ENCODE assay signal across 8 mouse cellular contexts in the genomic region with DNA sequence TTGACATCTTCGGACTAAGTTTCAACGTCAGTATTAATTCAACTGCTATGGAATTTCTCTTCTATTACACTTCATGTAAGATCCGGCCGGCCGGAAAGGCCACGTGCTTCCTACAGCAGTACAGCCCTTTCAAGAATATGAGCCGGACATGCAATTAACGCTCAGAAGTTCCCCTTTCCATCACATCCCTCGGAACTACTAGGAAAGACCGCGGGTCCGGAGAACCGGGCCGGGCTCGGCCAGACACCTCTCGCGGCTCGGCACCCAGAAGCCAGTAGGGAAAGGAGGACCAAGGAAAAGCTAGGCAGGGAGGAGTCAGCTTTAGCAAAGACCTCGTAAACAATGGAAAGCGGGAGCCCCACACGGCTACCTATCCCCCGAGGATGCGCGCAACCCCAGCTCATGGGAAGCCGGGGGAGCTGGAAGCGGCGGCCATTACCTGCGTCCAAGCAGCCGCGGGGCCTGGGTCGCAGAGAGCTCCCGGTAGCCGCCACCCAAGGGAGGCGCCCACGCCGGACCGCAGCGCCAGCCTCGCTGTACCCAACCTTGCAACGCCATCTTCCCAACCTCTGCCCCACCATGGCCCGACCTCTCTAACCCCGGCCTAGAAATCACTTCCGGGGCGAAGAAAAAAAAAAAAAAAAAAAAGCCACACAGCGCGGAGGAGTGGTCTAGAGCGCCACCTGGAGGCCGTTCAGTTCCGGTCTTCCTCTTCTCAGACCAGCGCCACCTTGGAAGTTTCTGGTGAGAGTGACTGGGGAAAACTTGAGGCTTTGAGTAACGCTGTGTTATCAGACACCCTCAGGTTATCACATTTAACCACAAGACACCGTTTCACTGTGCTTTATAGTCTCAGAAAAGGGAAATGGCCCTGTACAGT. TPM values are rescaled to one million over a fixed set of nuclear protein-coding genes. Genes with fewer than 3 reads are reported as not detected.
A peak's percentile ranks its signal among the peaks of the same experiment; 100 is the strongest.
DNase-seq lines count a peak whose midpoint lies in the region; ATAC-seq and TF ChIP-seq lines count a peak whose summit lies in the region.

Parl (minus strand) TSS at position 618 of the 880 bp plus-strand sequence.

- peak; percentile 95 for DNase-seq in c-Kit-positive CD71-positive TER-119-positive erythroid progenitor cells, embryonic 14.5 days (ENCODE audit: low spot score)
- peak; percentile 84 for DNase-seq in heart, postnatal 0 days (ENCODE audit: low spot score)
- DNase-seq in kidney, postnatal 4 days, result peak; percentile 93 to 94
- peak; percentile 94 for DNase-seq in liver, postnatal 0 days
- DNase-seq in testis, postnatal 10 days (ENCODE audit: low spot score), result peak; percentile 95

- H3K4me1 ChIP-seq in E14TG2a.4 (replicated peaks; ENCODE audit: low read depth, low read length), result peaks cover 54% of the 10 kb centered on the region
- peaks cover 17% of the 10 kb centered on the region for H3K4me1 ChIP-seq in forebrain, embryonic 12.5 days
- H3K4me1 ChIP-seq in heart, postnatal 0 days (ENCODE audit: control insufficient read depth, insufficient read depth), result peaks cover 17% of the 10 kb centered on the region
- peaks cover 16% of the 10 kb centered on the region for H3K4me1 ChIP-seq in liver, postnatal 0 days (ENCODE audit: insufficient read depth)
- H3K4me1 ChIP-seq in neural tube, embryonic 14.5 days (ENCODE audit: control insufficient read depth, insufficient read depth, low read length), result peaks cover 17% of the 10 kb centered on the region

- peak; percentile 89 for ATAC-seq in forebrain, embryonic 12.5 days (ENCODE audit: low FRiP score)
- ATAC-seq in heart, postnatal 0 days (ENCODE audit: insufficient read depth, low read depth), result peak; percentile 93
- peak; percentile 96 for ATAC-seq in liver, postnatal 0 days
- peak; percentile 93 for ATAC-seq in neural tube, embryonic 14.5 days (ENCODE audit: low read depth)

- H3K27me3 ChIP-seq in E14TG2a.4 (ENCODE audit: insufficient read depth, low read length), result no peaks in the 10 kb centered on the region
- H3K27me3 ChIP-seq in forebrain, embryonic 12.5 days, result no peaks in the 10 kb centered on the region
- no peaks in the 10 kb centered on the region for H3K27me3 ChIP-seq in heart, postnatal 0 days (ENCODE audit: control insufficient read depth, insufficient read depth, low read length)
- H3K27me3 ChIP-seq in liver, postnatal 0 days (ENCODE audit: insufficient read depth, low read length), result no peaks in the 10 kb centered on the region
- H3K27me3 ChIP-seq in neural tube, embryonic 14.5 days (ENCODE audit: control insufficient read depth, insufficient read depth, low read length), result no peaks in the 10 kb centered on the region

- TF ChIP-seq CTCF in E14TG2a.4 (conservative IDR thresholded peaks at IDR 0.05; ENCODE audit: low read length), result peak; percentile 78
- peak; percentile 89 for TF ChIP-seq CTCF in heart, postnatal 0 days (IDR thresholded peaks at IDR 0.05; ENCODE audit: low read depth)
- TF ChIP-seq CTCF in liver, postnatal 0 days (IDR thresholded peaks at IDR 0.05; ENCODE audit: low read depth), result peak; percentile 96

- TF ChIP-seq EP300 in heart, postnatal 0 days (IDR thresholded peaks at IDR 0.05; ENCODE audit: low read depth), result peak; percentile 29; the same call in 1 of the 2 replicates
- peak; percentile 78 for TF ChIP-seq EP300 in liver, postnatal 0 days (IDR thresholded peaks at IDR 0.05; ENCODE audit: low read depth)

- H3K4me2 ChIP-seq in forebrain, embryonic 12.5 days, result peak within 1 kb of the TSS; percentile 79
- H3K4me2 ChIP-seq in heart, postnatal 0 days (ENCODE audit: low read depth, low read length), result peak within 1 kb of the TSS; percentile 71
- peak within 1 kb of the TSS; percentile 89 for H3K4me2 ChIP-seq in liver, postnatal 0 days (ENCODE audit: low read depth, low read length)
- peak within 1 kb of the TSS; percentile 85 for H3K4me2 ChIP-seq in neural tube, embryonic 14.5 days (ENCODE audit: low read depth, low read length)

- H3K9ac ChIP-seq in forebrain, embryonic 12.5 days, result peak within 1 kb of the TSS; percentile 87
- H3K9ac ChIP-seq in heart, postnatal 0 days (replicated peaks; ENCODE audit: low read depth, low read length), result peak within 1 kb of the TSS; percentile 78
- peak within 1 kb of the TSS; percentile 90 for H3K9ac ChIP-seq in liver, postnatal 0 days (replicated peaks)
- H3K9ac ChIP-seq in neural tube, embryonic 14.5 days (replicated peaks; ENCODE audit: low read depth, low read length), result peak within 1 kb of the TSS; percentile 76

- no peaks in the 10 kb centered on the region for H3K9me3 ChIP-seq in E14TG2a.4 (ENCODE audit: low read length)
- H3K9me3 ChIP-seq in forebrain, embryonic 12.5 days, result no peaks in the 10 kb centered on the region
- H3K9me3 ChIP-seq in heart, postnatal 0 days (replicated peaks; ENCODE audit: control insufficient read depth, low read length), result no peaks in the 10 kb centered on the region
- no peaks in the 10 kb centered on the region for H3K9me3 ChIP-seq in liver, postnatal 0 days (ENCODE audit: low read length)
- no peaks in the 10 kb centered on the region for H3K9me3 ChIP-seq in neural tube, embryonic 14.5 days (ENCODE audit: control insufficient read depth, low read length)

- peak within 1 kb of the TSS; percentile 56 for H3K27ac ChIP-seq in forebrain, embryonic 12.5 days
- H3K27ac ChIP-seq in heart, postnatal 0 days (ENCODE audit: low read depth), result peak within 1 kb of the TSS; percentile 79
- peak within 1 kb of the TSS; percentile 89 for H3K27ac ChIP-seq in liver, postnatal 0 days (ENCODE audit: low read depth)
- H3K27ac ChIP-seq in neural tube, embryonic 14.5 days (ENCODE audit: low read depth, low read length), result no peak within 1 kb of the TSS; the same call in 1 of the 2 replicates

- under 1% methylated on average over 52 of the region's 52 CpGs for WGBS in forebrain, embryonic 12.5 days
- under 1% methylated on average over 48 of the region's 52 CpGs for WGBS in heart, postnatal 0 days
- WGBS in liver, postnatal 0 days (ENCODE audit: insufficient replicate concordance), result under 1% methylated on average over 52 of the region's 52 CpGs
- WGBS in neural tube, embryonic 14.5 days, result under 1% methylated on average over 51 of the region's 52 CpGs

- peak within 1 kb of the TSS; percentile 96 for H3K4me3 ChIP-seq in E14TG2a.4 (replicated peaks; ENCODE audit: low read length)
- peak within 1 kb of the TSS; percentile 84 for H3K4me3 ChIP-seq in forebrain, embryonic 12.5 days (replicated peaks)
- peak within 1 kb of the TSS; percentile 82 for H3K4me3 ChIP-seq in heart, postnatal 0 days (ENCODE audit: low read depth, low read length)
- peak within 1 kb of the TSS; percentile 94 for H3K4me3 ChIP-seq in liver, postnatal 0 days (ENCODE audit: low read depth, low read length)
- peak within 1 kb of the TSS; percentile 84 for H3K4me3 ChIP-seq in neural tube, embryonic 14.5 days (ENCODE audit: low read depth, low read length)

- H3K36me3 ChIP-seq in E14TG2a.4 (ENCODE audit: insufficient read depth, low read length), result peaks cover 37% of the 10 kb centered on the region
- H3K36me3 ChIP-seq in forebrain, embryonic 12.5 days (replicated peaks), result peaks cover 5% of the 10 kb centered on the region
- H3K36me3 ChIP-seq in heart, postnatal 0 days (replicated peaks; ENCODE audit: control insufficient read depth, insufficient read depth, low read length), result peaks cover 7% of the 10 kb centered on the region
- peaks cover 8% of the 10 kb centered on the region for H3K36me3 ChIP-seq in liver, postnatal 0 days (replicated peaks; ENCODE audit: insufficient read depth, low read length)
- peaks cover 3% of the 10 kb centered on the region; the same call in 1 of the 2 replicates for H3K36me3 ChIP-seq in neural tube, embryonic 14.5 days (ENCODE audit: control insufficient read depth, insufficient read depth, low read length)

RNA-seq across cellular contexts. Expression of gene Parl, which starts in this region (rescaled TPM):
- polyA plus RNA-seq in forebrain, embryonic 12.5 days (2016; fragmentation: Nextera tagmentation; extraction: Ambion mirVana), result 95.5 and 100 TPM in 2 replicates
- total RNA-seq in heart, postnatal 0 days (2014; rRNA removed; ENCODE audit: low replicate concordance), result 46.7 and 137 TPM in 2 replicates
- 114 and 119 TPM in 2 replicates for polyA plus RNA-seq in heart, postnatal 0 days (2015; fragmentation: Nextera tagmentation; extraction: Ambion mirVana)
- 51.7 and 54.9 TPM in 2 replicates for polyA plus RNA-seq in liver, postnatal 0 days (2015; fragmentation: Nextera tagmentation; extraction: Ambion mirVana)
- polyA plus RNA-seq in neural tube, embryonic 14.5 days (2014; fragmentation: Nextera tagmentation; extraction: Ambion mirVana), result 79.1 and 79.2 TPM in 2 replicates
